Mouse (Mus musculus) intestine, postnatal 0 days (tissue): ENCODE measurements around the gene Apbb2. TPM values are rescaled to one million over a fixed set of nuclear protein-coding genes. Genes with fewer than 3 reads are reported as not detected.

Experiments used
- ATAC-seq: fragments of 200-750 bp; cut with Nextera tagmentation; 2 replicates; pipeline ENCODE4 v1.8.0; 2017; ENCODE audit warnings: mild to moderate bottlenecking, moderate TSS enrichment, moderate library complexity
- H3K27ac ChIP-seq: fragments of 300-500 bp; sonication (generic); 2 replicates; pipeline ENCODE4 v1.5.1; 2014; ENCODE audit warnings: mild to moderate bottlenecking, low read depth, low read length, moderate library complexity
- H3K27me3 ChIP-seq: fragments of 300-500 bp; sonication (generic); replicated peaks from 2 replicates; pipeline ENCODE4 v1.6.1; 2014; ENCODE audit warnings: low read length, mixed read lengths; ENCODE audit not compliant: control insufficient read depth, insufficient read depth
- H3K36me3 ChIP-seq: fragments of 300-500 bp; sonication (generic); 2 replicates; pipeline ENCODE4 v1.6.1; 2014; ENCODE audit warnings: mild to moderate bottlenecking, moderate library complexity; ENCODE audit not compliant: control insufficient read depth, insufficient read depth
- H3K4me1 ChIP-seq: fragments of 300-500 bp; sonication (generic); replicated peaks from 2 replicates; pipeline ENCODE4 v1.6.1; 2014; ENCODE audit warnings: antibody characterized with exemption, low read length, mixed read lengths; ENCODE audit not compliant: control insufficient read depth, insufficient read depth
- H3K4me2 ChIP-seq: fragments of 300-500 bp; sonication (generic); replicated peaks from 2 replicates; pipeline ENCODE4 v1.6.1; 2014; ENCODE audit warnings: low read depth, mild to moderate bottlenecking, moderate library complexity
- H3K4me3 ChIP-seq: fragments of 300-500 bp; sonication (generic); 2 replicates; pipeline ENCODE4 v1.5.1; 2014; ENCODE audit warnings: low read depth, low read length
- H3K9ac ChIP-seq: fragments of 300-500 bp; sonication (generic); 2 replicates; pipeline ENCODE4 v1.6.1; 2014; ENCODE audit warnings: mild to moderate bottlenecking, low read depth, low read length
- H3K9me3 ChIP-seq: fragments of 300-500 bp; sonication (generic); 2 replicates; pipeline ENCODE4 v1.6.1; 2016; ENCODE audit warnings: mixed run types; ENCODE audit not compliant: control insufficient read depth
- CTCF ChIP-seq: sonication (generic); IDR thresholded peaks from 2 replicates; pipeline ENCODE4 v1.5.1; 2016; ENCODE audit warnings: low read depth, mild to moderate bottlenecking, control low read depth, antibody characterized with exemption, moderate library complexity
- WGBS: fragments of 180-500 bp; shearing (Covaris S2); extraction: QIAGEN DNeasy Blood & Tissue Kit; methylation state at CpG from one replicate; pipeline ENCODE4 v1.1.7; 2014; 5-methylcytosine and 5-hydroxymethylcytosine counted together
- polyA plus RNA-seq: library from polyadenylated mRNA; unstranded; fragments of >200 nt; fragmentation: Nextera tagmentation; extraction: Ambion mirVana; gene quantifications from 2 replicates; pipeline ENCODE4 v1.2.1, GENCODE M21; 2015

Gene Apbb2
- polyA plus RNA-seq, 1 experiment from 2014 or later, result 18.7 TPM

DNA sequence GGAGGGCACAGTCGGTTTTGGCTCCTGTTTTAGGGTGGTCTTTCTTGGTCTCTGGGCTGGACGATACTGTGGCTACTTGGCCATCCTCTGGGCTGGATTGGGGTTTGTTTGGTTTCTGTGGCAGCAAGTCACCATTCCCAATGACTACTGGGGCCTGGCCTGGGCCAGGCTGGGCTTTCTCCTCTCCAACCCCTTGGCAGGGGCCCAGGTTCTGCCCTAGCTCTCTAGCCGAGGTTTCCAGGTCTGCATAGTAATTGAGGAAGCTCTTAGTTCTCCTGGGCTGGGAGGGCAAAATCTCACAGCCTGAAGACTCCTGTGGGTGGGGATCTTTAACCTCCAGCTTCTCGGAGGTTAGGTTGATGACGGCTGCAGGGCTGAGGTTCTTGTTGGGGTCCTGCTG is 167.0 kb downstream of the Apbb2 start:
- H3K27ac ChIP-seq, result no peak overlapping the region
- no peak overlapping the region for H3K4me2 ChIP-seq
- H3K27me3 ChIP-seq, result no peaks in the 10 kb centered on the region
- no peak for ATAC-seq
- WGBS, result 77% methylated on average over 5 of the region's 5 CpGs
- H3K9me3 ChIP-seq, result no peaks in the 10 kb centered on the region
- H3K4me3 ChIP-seq, result no peak overlapping the region
- peaks cover 8% of the 10 kb centered on the region; the same call in 1 of the 2 replicates for H3K36me3 ChIP-seq
- H3K9ac ChIP-seq, result no peak overlapping the region
- no peaks in the 10 kb centered on the region for H3K4me1 ChIP-seq
- TF ChIP-seq CTCF, result no peak

DNA sequence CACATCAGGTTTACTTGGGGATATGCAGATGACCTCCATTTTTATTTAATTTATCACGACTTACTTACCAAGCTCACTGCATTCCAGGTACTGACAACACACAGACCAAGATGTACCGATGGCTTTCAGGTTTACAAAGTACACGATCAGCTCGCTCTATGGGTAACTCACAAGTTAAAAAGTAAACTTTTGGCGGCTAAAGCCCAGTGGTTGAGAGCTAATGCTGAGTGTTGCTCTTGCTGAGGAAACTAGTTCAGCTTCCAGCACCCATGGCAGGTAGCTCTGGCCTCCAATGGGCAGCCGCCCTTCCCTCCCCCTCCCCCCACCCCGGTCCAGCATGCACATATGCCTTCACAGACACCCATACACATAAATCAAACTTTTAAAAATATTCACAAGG is 173.1 kb downstream of the Apbb2 start:
- Histone ChIP-seq H3K9ac (no peak overlapping the region), H3K27ac (no peak overlapping the region), H3K27me3 (no peaks in the 10 kb centered on the region), H3K4me2 (no peak overlapping the region), H3K4me3 (no peak overlapping the region), H3K9me3 (no peaks in the 10 kb centered on the region), H3K36me3 (no peaks in the 10 kb centered on the region), H3K4me1 (no peaks in the 10 kb centered on the region)
- TF ChIP-seq CTCF, result no peak
- no peak for ATAC-seq
- 86% methylated on average over 7 of the region's 7 CpGs for WGBS

DNA sequence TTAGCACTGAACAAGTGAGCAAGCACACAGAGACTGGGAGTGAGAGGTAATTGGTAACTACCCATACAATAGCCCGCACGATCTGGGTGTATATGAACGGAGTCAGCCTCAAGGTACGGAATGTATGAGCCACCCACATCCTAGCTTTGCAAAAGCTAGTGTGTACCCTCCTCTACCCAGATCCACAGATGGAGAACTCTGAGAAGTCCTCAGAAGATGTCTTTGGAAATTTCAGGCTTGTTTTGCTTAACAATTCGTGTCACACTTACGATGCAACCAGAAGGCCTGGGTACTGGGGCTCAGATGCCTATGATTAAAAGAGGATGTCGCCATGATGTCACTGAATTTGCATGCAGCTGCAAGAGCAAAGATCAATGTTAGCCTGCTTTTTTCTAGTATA is 176.3 kb downstream of the Apbb2 start:
- Histone ChIP-seq H3K4me3 (no peak overlapping the region), H3K36me3 (no peaks in the 10 kb centered on the region), H3K9me3 (no peaks in the 10 kb centered on the region), H3K4me1 (no peaks in the 10 kb centered on the region), H3K27ac (no peak overlapping the region), H3K9ac (no peak overlapping the region), H3K4me2 (no peak overlapping the region), H3K27me3 (no peaks in the 10 kb centered on the region)
- TF ChIP-seq CTCF, result no peak
- ATAC-seq, result no peak
- WGBS, result 94% methylated on average over 7 of the region's 7 CpGs

DNA sequence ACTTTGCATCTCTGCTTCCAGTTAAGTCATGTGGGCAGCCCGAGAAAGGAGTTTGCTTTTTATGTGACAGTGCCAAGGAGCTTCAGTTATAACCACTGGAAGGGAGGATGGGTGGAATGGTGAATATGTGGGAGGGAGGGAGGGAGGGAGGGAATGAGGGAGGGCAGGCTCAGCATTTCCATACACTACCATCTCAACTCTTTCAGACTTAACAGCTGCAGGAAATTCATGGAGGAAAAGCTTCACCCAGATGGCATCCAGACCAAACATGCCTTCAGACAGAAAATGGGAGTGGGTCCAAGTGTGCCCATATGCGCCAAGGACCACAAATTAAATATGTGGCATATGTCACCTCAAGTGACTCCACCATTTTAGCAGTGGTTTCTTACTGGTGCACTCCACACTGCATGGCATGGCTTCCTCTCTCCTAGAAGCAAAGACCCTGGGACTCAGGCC is 181.8 kb downstream of the Apbb2 start:
- 94% methylated on average over 2 of the region's 2 CpGs for whole genome bisulfite sequencing
- H3K27ac ChIP-seq, result no peak overlapping the region

DNA sequence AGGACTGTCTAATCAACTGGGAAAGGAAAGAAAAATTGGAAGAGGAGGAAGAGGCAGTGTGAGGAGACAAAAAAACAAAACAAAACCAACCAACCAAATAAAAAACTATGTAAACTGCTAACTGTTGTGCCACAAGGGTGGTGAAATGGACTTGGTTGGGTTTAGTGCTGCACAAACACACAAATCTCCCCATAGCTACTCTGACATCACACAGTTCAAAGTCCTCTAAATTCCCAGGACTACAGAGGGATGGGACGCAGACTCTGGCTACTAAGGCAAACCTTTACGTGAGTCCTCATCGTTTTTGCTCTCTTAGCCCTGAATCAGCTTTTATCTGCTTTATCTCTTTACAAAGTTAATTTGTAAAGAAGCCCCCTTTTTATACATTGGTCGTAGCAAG is 183.4 kb downstream of the Apbb2 start:
- no peak overlapping the region for H3K4me2 ChIP-seq
- WGBS, result 75% methylated on average over 4 of the region's 4 CpGs

More for the DNA sequence above, 181.8 kb downstream of the Apbb2 start:
- no peak overlapping the region for H3K4me3 ChIP-seq
- ATAC-seq, result no peak
- no peaks in the 10 kb centered on the region for H3K4me1 ChIP-seq
- H3K4me2 ChIP-seq, result no peak overlapping the region
- no peak for TF ChIP-seq CTCF
- H3K36me3 ChIP-seq, result no peaks in the 10 kb centered on the region
- no peaks in the 10 kb centered on the region for H3K27me3 ChIP-seq
- H3K9me3 ChIP-seq, result no peaks in the 10 kb centered on the region
- no peak overlapping the region for H3K9ac ChIP-seq

DNA sequence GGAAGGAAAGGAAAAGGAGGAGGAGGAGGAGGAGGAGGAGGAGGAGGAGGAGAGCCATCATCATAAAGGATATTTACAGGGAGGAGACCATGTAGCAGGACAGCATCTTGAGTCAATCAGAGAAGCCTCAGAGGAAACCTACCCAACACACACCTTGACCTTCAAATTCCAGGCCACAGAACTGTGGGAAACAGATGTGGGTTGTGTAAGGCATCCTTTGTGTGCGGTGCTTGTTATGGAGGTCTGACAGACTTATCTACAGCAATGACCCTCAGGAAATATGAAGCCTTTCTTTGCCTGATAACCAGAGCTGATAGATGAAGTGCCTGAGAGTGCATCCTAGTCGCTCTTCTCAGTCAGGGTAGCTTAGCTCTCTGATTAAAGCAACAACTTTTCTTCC is 189.5 kb downstream of the Apbb2 start:
- TF ChIP-seq CTCF, result no peak
- H3K36me3 ChIP-seq, result no peaks in the 10 kb centered on the region
- no peak overlapping the region for H3K27ac ChIP-seq
- ATAC-seq, result no peak
- H3K4me2 ChIP-seq, result no peak overlapping the region
- no peak overlapping the region for H3K9ac ChIP-seq
- 77% methylated on average over 2 of the region's 2 CpGs for WGBS
- H3K9me3 ChIP-seq, result no peaks in the 10 kb centered on the region
- H3K27me3 ChIP-seq, result no peaks in the 10 kb centered on the region
- H3K4me1 ChIP-seq, result no peaks in the 10 kb centered on the region
- no peak overlapping the region for H3K4me3 ChIP-seq

More for the DNA sequence above, 183.4 kb downstream of the Apbb2 start:
- TF ChIP-seq CTCF, result no peak
- no peaks in the 10 kb centered on the region for H3K4me1 ChIP-seq
- no peaks in the 10 kb centered on the region for H3K27me3 ChIP-seq
- no peak overlapping the region for H3K4me3 ChIP-seq
- ATAC-seq, result no peak
- H3K27ac ChIP-seq, result no peak overlapping the region
- H3K9me3 ChIP-seq, result no peaks in the 10 kb centered on the region
- no peaks in the 10 kb centered on the region for H3K36me3 ChIP-seq
- no peak overlapping the region for H3K9ac ChIP-seq

DNA sequence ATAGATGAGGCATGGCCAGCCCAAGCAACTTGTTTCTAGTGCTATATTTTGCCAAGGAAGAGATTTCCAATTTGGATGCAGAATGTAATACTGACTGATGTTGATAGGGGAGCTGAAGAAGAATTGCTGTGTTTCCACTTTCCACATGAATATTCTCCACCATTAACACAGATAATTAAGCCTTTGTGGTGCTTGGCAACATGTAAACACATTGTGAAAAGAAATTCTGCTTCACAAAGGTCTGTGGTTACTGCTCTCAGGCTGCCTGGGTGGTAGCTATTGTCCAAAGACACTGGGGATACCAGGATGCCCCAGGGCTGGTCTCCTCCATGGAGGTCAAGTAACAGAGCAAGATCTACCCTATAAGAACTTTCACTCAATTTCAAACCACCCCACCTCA is 190.5 kb downstream of the Apbb2 start:
- Histone ChIP-seq H3K4me1 (no peaks in the 10 kb centered on the region), H3K9ac (no peak overlapping the region), H3K4me2 (no peak overlapping the region), H3K36me3 (no peaks in the 10 kb centered on the region), H3K27me3 (no peaks in the 10 kb centered on the region), H3K9me3 (no peaks in the 10 kb centered on the region), H3K27ac (no peak overlapping the region), H3K4me3 (no peak overlapping the region)
- no peak for TF ChIP-seq CTCF
- no peak for ATAC-seq
